Mouse (Mus musculus) kidney, embryonic 14.5 days (tissue): Measurements from ENCODE around the gene Gnai2. TPM values are rescaled to one million over a fixed set of nuclear protein-coding genes. Genes with fewer than 3 reads are reported as not detected.
A peak's percentile ranks its signal among the peaks of the same experiment; 100 is the strongest.

Experiments
- ATAC-seq: fragments of 200-750 bp; cut with Nextera tagmentation; 2 replicates; pipeline ENCODE4 v1.8.0; 2017; ENCODE audit warnings: moderate number of reproducible peaks, mild to moderate bottlenecking, moderate TSS enrichment, moderate library complexity; ENCODE audit not compliant: low FRiP score, low TSS enrichment
- H3K27ac ChIP-seq: fragments of 300-500 bp; sonication (generic); 2 replicates; pipeline ENCODE4 v1.5.1; 2014; ENCODE audit warnings: low read depth, mild to moderate bottlenecking, low read length, moderate library complexity, mixed read lengths
- H3K27me3 ChIP-seq: fragments of 300-500 bp; sonication (generic); 2 replicates; pipeline ENCODE4 v1.6.1; 2014; ENCODE audit warnings: mild to moderate bottlenecking, low read length; ENCODE audit not compliant: control insufficient read depth, insufficient read depth
- H3K36me3 ChIP-seq: fragments of 300-500 bp; sonication (generic); 2 replicates; pipeline ENCODE4 v1.6.1; 2014; ENCODE audit warnings: low read length, mixed read lengths; ENCODE audit not compliant: control insufficient read depth, insufficient read depth
- H3K4me1 ChIP-seq: fragments of 300-500 bp; sonication (generic); 2 replicates; pipeline ENCODE4 v1.6.1; 2014; ENCODE audit warnings: low read length, mixed read lengths; ENCODE audit not compliant: control insufficient read depth, insufficient read depth
- H3K4me2 ChIP-seq: fragments of 300-500 bp; sonication (generic); replicated peaks from 2 replicates; pipeline ENCODE4 v1.6.1; 2014; ENCODE audit warnings: low read depth, mild to moderate bottlenecking, low read length
- H3K4me3 ChIP-seq: fragments of 300-500 bp; sonication (generic); 2 replicates; pipeline ENCODE4 v1.5.1; 2014; ENCODE audit warnings: mild to moderate bottlenecking, low read length
- H3K9ac ChIP-seq: fragments of 300-500 bp; sonication (generic); 2 replicates; pipeline ENCODE4 v1.6.1; 2014; ENCODE audit warnings: low read depth, mild to moderate bottlenecking, low read length, moderate library complexity
- H3K9me3 ChIP-seq: fragments of 300-500 bp; sonication (generic); 2 replicates; pipeline ENCODE4 v1.6.1; 2016; ENCODE audit warnings: low read length; ENCODE audit not compliant: control insufficient read depth
- WGBS: fragments of 180-500 bp; shearing (Covaris S2); extraction: QIAGEN DNeasy Blood & Tissue Kit; methylation state at CpG from one replicate; pipeline ENCODE4 v1.1.7; 2014; 5-methylcytosine and 5-hydroxymethylcytosine counted together
- polyA plus RNA-seq: library from polyadenylated mRNA; unstranded; fragments of >200 nt; fragmentation: Nextera tagmentation; extraction: Ambion mirVana; gene quantifications from 2 replicates; pipeline ENCODE4 v1.2.1, GENCODE M21; 2014

Gnai2 gene
- polyA plus RNA-seq, 1 experiment from 2014 or later = 386 TPM

DNA sequence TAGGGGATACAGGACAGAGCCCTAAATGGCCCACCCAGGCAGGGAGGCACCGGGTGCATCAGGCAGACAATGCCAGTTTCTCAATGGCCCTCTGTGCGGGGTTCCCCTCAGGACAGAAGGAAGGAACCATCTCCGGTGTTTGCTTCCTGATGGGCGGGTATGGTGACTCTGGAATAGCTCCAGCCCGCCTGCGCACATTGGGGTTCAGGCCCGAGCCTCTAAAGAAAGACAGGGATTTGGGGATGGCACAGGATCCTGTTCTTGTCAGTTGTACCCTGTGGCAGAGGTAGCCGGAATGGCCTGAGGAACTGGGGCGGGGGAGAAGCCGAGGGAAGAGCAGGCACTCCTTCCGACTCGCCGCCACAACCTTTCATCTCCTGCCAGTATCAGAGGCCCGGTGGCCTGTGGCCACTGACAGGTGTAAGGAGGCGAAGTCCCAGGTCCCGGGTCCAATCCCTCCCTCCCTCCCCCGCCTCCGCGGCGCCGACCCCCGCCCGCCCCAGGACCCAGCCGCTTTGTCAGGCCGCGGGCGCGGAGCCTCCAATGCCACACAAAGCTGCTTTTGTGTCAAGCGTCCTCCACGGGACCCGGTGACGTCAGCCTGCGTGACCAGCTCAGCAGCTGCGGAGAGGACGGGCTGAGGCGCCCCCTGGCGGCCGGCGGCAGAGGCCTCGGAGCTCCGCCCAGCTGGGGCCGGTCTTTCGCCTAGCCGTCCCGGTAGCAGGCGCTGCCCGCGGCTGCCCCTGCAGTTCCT, 22.8 kb downstream of the Gnai2 start:
- peak; percentile 93 for ATAC-seq
- peaks cover 35% of the 10 kb centered on the region for H3K36me3 ChIP-seq
- 4% methylated on average over 42 of the region's 48 CpGs for WGBS
- peaks cover 28% of the 10 kb centered on the region for H3K4me1 ChIP-seq
- no peaks in the 10 kb centered on the region for H3K27me3 ChIP-seq
- H3K4me2 ChIP-seq = peak overlapping the region; percentile 77
- H3K4me3 ChIP-seq = peak overlapping the region; percentile 38
- H3K9ac ChIP-seq = peak overlapping the region; percentile 69
- no peaks in the 10 kb centered on the region for H3K9me3 ChIP-seq
- H3K27ac ChIP-seq = peak overlapping the region; percentile 88

DNA sequence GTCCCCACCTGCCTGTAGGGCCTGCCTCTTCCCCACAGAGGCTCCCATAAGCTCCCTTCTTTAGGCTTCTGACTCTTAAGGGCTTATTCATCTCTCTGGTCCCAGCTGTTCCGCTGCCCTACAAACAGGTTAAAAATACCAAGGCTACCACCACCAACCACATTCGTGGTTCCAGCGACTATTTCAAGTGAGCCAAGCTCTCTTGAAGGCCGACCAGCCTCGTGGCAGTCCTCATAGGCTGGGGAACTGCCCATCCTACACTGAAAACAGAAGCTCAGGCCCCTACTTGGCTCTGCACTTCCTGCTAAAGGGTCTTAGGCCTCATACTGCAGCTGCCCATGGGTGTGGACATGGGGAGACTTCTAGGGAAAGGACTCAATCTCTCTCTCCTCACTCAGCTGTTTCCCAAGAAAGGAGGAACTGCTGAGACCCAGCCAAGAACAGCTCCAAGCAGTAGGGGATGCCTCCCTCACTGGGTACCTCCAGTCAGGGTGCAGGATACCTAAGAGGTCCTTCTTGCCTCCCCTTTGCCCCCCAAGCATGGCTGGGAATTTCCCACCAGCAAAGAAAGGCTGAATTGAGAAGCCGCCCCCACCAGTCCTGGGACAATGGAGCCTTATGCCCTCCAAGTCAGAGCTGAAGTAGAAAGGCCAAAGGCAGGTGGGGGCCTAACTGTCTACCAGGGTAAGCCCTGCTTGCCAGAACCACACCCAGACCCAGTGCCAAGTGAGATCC, 23.5 kb downstream of the Gnai2 start:
- Histone ChIP-seq H3K9ac (peak overlapping the region; percentile 69), H3K4me3 (no peak overlapping the region), H3K4me2 (no peak overlapping the region; the same call in 1 of the 2 replicates), H3K27me3 (no peaks in the 10 kb centered on the region), H3K9me3 (no peaks in the 10 kb centered on the region), H3K27ac (peak overlapping the region; percentile 88), H3K36me3 (peaks cover 30% of the 10 kb centered on the region), H3K4me1 (peaks cover 35% of the 10 kb centered on the region)
- no peak; the same call in 1 of the 2 replicates for ATAC-seq
- 83% methylated on average over 6 of the region's 6 CpGs for WGBS

DNA sequence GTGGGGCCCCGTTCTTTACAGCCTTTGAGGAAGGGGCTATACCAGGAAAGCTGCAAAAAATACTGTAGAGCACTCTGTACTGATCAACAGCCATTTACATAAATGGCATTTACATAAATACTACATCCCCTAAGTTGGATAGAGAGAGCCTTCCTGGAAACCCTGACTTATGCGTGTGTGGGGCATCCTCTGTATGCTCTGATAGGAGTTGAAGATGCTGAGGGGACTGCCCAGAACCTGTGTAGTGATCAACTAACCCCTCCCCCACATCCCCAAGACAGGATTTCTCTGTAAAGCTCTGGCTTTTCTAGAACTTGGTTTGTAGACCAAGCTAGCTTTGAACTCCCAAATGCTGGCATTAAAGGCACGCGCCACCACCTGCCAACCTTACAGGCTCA, 25.7 kb downstream of the Gnai2 start:
- Histone ChIP-seq H3K36me3 (peaks cover 8% of the 10 kb centered on the region), H3K4me3 (no peak overlapping the region), H3K9me3 (no peaks in the 10 kb centered on the region), H3K27me3 (no peaks in the 10 kb centered on the region), H3K9ac (no peak overlapping the region; the same call in 1 of the 2 replicates), H3K4me1 (peaks cover 56% of the 10 kb centered on the region), H3K4me2 (no peak overlapping the region), H3K27ac (no peak overlapping the region)
- ATAC-seq = no peak
- 62% methylated on average over 4 of the region's 4 CpGs for WGBS

DNA sequence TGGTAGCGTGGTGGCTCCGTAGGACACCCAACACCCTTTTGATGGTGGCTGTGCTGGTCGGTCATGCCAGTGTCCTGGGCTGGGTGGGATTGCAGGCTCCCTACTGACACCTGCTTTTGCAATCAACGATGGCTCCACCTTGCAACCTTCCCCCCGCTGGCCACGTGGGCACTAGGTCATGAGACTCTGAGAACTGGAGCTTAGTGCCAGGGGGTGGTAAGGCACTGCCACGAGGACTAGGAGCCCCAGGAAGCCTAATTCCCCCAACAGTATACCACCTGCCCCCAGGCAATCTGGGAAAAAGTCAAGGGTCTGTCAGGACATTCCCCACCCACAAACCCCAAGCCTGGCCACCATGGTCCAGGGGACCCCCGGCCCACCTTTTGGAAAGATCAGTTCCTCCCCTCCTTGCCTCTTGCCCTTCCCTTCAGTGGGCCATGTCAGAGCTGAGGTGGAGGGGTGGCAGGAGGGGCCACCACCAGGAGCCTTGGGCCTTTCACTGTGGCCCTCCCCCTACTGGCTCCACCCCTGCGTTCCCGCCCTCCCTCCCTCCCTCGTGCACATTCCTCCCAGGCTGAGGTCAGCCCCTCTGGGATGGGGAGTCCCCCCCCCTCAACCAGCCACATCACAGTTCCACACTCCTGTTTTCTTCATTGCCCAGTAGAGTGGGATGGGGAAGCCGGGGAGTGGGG, 26.3 kb downstream of the Gnai2 start, which contains the start of gene Sema3b:
Gene Sema3b, minus strand, starts transcription at position 489 of the 692 bp plus-strand sequence.
- H3K27ac ChIP-seq = no peak within 1 kb of the TSS
- no peaks in the 10 kb centered on the region for H3K9me3 ChIP-seq
- ATAC-seq = no peak
- peaks cover 61% of the 10 kb centered on the region for H3K4me1 ChIP-seq
- whole genome bisulfite sequencing = 40% methylated on average over 11 of the region's 12 CpGs
- H3K4me3 ChIP-seq = no peak within 1 kb of the TSS
- H3K27me3 ChIP-seq = no peaks in the 10 kb centered on the region
- H3K9ac ChIP-seq = peak within 1 kb of the TSS; percentile 18; the same call in 1 of the 2 replicates
- peaks cover 3% of the 10 kb centered on the region; the same call in 1 of the 2 replicates for H3K36me3 ChIP-seq
- no peak within 1 kb of the TSS for H3K4me2 ChIP-seq

DNA sequence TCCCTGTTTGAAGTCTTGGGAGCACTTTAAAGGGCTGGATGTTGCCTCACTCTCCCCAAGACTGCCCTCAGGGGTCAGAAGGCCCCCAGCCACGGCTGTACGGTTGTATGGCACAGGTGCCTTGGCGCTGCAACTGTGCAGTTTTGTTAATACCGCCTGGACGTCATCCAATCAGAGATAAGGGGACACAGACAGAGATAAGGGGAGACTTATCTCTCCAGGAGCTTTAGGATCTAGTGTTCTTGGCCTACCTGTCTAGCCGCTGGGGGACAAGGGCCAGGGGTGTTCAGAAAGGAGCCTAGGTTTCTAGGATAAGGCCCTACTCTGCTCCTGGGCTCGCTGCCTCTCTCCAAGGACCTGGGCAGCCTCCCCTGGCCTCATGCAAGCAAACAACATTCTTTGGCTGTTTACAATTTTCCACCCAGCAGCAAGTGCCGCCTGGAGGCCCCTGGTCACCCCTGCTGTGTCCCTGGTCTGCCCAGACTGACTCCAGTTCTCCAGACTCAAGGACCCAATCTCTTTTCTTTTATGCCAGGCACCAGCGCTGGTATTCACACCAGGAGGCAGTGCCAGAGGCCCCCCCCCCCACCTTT, 27.4 kb downstream of the Gnai2 start:
- 0 out of 2 replicates have a peak overlapping the region, but pooled peaks have one; percentile 18 for H3K9ac ChIP-seq
- H3K36me3 ChIP-seq = no peaks in the 10 kb centered on the region
- WGBS = 62% methylated on average over 9 of the region's 9 CpGs
- H3K9me3 ChIP-seq = no peaks in the 10 kb centered on the region
- H3K4me2 ChIP-seq = no peak overlapping the region; the same call in 1 of the 2 replicates
- H3K27ac ChIP-seq = 0 out of 2 replicates have a peak overlapping the region, but pooled peaks have one; percentile 24
- H3K27me3 ChIP-seq = no peaks in the 10 kb centered on the region
- H3K4me1 ChIP-seq = peaks cover 66% of the 10 kb centered on the region
- ATAC-seq = no peak
- H3K4me3 ChIP-seq = no peak overlapping the region

DNA sequence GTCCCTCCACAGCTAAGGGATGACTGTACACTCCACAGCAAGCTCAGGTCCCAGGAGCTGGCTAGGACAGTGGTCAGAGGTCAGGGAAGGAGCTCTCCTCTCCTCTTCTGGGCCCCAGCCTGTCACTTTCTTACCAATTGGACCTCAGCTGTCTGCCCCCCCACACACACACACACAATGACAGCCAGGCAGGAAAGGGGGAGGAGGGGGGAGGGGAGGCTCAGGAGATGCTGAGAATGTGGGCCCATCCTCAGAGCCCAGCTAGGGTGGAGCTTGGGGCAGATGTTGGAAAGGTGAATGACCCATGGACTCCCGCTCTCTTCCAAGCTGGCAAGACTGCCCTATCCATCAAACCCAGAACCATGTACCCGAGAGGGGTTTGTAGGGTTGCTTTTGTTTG, 28.1 kb downstream of the Gnai2 start:
- peaks cover 61% of the 10 kb centered on the region for H3K4me1 ChIP-seq
- H3K27ac ChIP-seq = peak overlapping the region; percentile 80
- no peak for ATAC-seq
- H3K36me3 ChIP-seq = no peaks in the 10 kb centered on the region
- peak overlapping the region; percentile 37; the same call in 1 of the 2 replicates for H3K9ac ChIP-seq
- WGBS = 54% methylated on average over 2 of the region's 2 CpGs
- no peaks in the 10 kb centered on the region for H3K9me3 ChIP-seq
- H3K4me2 ChIP-seq = peak overlapping the region; percentile 26; the same call in 1 of the 2 replicates
- no peaks in the 10 kb centered on the region for H3K27me3 ChIP-seq
- H3K4me3 ChIP-seq = peak overlapping the region; percentile 9; the same call in 1 of the 2 replicates

DNA sequence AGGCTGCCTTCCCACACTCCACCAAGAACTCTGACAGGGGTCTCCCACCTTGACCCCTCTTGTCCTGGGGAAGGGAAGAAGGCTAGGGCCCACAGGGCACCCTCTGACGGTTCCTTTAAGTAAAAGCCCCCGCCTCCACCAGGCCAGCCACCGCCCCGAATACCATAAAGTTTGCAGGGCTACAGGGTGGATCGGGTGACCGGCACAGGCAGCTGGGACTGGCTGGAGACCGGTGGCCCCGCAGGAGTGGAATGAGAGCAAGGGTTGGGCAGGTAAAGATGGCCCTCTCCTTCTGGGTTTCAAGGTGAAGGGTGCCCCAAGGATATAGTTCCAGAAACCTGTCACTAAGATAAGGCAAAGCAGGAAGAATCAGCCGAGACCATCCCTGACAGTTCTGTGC, 28.6 kb downstream of the Gnai2 start:
- H3K4me3 ChIP-seq = peak overlapping the region; percentile 9; the same call in 1 of the 2 replicates
- 2% methylated on average over 9 of the region's 9 CpGs for WGBS
- H3K4me2 ChIP-seq = peak overlapping the region; percentile 26; the same call in 1 of the 2 replicates
- H3K36me3 ChIP-seq = no peaks in the 10 kb centered on the region
- peak overlapping the region; percentile 80 for H3K27ac ChIP-seq
- H3K27me3 ChIP-seq = no peaks in the 10 kb centered on the region
- peaks cover 59% of the 10 kb centered on the region for H3K4me1 ChIP-seq
- no peaks in the 10 kb centered on the region for H3K9me3 ChIP-seq
- H3K9ac ChIP-seq = peak overlapping the region; percentile 37; the same call in 1 of the 2 replicates
- 0 out of 2 replicates have a peak, but pooled peaks have one; percentile 19 for ATAC-seq

DNA sequence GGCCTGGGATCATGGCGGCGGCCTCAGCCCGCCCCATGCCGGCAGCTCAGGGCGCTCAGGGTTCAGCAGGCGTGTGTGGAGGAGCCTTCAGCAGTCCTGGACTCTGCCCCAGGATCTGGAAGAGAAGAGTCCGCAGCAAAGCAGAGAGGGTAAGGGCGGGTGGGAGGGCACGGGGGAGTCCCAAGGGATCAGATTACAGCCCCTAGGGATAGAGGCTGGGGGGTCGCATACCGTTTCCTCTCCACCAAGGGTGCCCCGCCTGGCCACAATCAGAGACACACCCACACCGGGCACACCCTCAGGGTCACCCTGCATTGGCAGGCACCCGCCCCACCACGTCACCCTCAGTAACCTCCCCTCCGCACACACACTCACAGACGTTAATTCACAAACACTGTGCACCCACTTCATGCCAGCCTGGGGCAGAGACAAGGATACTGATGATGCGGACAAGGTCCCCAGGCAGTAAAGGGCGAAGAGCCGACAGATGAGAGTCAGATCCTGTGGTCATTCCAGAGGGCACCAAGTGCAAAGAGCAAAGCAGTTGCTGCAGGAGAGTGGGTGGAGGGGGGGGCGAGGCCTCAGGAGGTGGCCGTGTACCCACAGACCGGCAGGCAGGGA, 30.0 kb downstream of the Gnai2 start:
- peak; percentile 51 for ATAC-seq
- H3K27me3 ChIP-seq = no peaks in the 10 kb centered on the region
- H3K36me3 ChIP-seq = no peaks in the 10 kb centered on the region
- peak overlapping the region; percentile 51; the same call in 1 of the 2 replicates for H3K9ac ChIP-seq
- H3K27ac ChIP-seq = peak overlapping the region; percentile 80
- H3K9me3 ChIP-seq = no peaks in the 10 kb centered on the region
- H3K4me3 ChIP-seq = peak overlapping the region; percentile 24
- H3K4me2 ChIP-seq = peak overlapping the region; percentile 37
- H3K4me1 ChIP-seq = peaks cover 59% of the 10 kb centered on the region
- WGBS = 22% methylated on average over 23 of the region's 23 CpGs
